Mouse (Mus musculus) activated CD4-positive, CD25-positive, alpha-beta regulatory T cell, adult 4 months (primary cell): Measurements from ENCODE around the gene Atp11a. TPM values are rescaled to one million over a fixed set of nuclear protein-coding genes. Genes with fewer than 3 reads are reported as not detected.
A peak's percentile ranks its signal among the peaks of the same experiment; 100 is the strongest.

ENCODE experiments used
- ATAC-seq: one replicate; pipeline ENCODE4 v1.8.0; 2017
- polyA plus RNA-seq, 2 experiments: library from polyadenylated mRNA; unstranded; fragments of 100-300 nt; shearing (Covaris generic); gene quantifications; one replicate each; pipeline ENCODE4 v1.2.1; 2017

Gene Atp11a
- polyA plus RNA-seq = 1 to 10 TPM; 4.4 to 5.2 TPM

DNA sequence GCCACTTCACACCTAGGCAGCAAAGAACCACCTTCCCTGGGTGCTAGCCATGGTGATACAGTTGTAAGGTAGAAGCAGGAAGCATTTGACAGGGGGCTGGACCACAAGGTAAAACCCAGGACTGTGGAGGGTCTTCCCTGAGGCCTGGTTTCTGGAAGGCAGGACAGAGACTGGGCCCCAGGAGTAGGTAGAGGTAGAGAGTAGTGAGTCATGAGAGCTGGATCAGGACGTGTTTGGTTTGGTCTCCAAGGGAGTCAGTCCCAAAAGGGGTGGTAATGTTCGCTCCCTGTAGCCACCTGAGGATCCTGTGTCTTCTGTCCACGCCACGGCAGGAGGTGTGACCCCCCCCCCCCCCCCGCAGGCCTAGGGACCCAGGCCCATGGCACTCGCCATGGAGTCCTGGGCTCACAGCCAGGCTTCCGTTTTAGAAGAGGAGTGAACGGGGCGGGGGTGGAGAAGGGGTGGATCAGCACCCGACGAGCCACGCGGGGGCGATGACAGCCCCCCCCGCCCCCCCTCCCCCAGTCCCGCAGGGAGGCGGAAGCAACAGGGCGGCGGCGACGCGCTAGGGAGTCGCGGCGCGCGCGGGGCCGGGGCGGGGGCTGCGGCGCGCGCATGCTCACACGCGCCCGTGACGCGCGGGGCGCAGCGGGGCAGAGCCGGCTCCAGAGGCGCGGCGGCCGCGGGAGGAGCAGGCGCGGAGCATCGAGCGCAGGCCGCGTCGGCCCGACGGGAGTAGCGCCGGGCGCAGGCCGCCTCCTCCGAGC lies at the start of gene Atp11a:
TSS of gene Atp11a (plus strand) at position 624 of the 767 bp plus-strand sequence.
- peak; percentile 74 for ATAC-seq

GRCm38 (mm10) chr8:12711623-12712022 lies 45.2 kb upstream of the Atp11a start:
- ATAC-seq = no peak

GRCm38 (mm10) chr8:12715861-12716585 lies 40.8 kb upstream of the Atp11a start:
- no peak for ATAC-seq

GRCm38 (mm10) chr8:12719091-12719490 lies 37.7 kb upstream of the Atp11a start:
- ATAC-seq = no peak

GRCm38 (mm10) chr8:12728644-12729043 lies 28.2 kb upstream of the Atp11a start:
- no peak for ATAC-seq

- ATAC-seq = no peak
Observed at GRCm38 (mm10) chr8:12730780-12731179, 26.0 kb upstream of the Atp11a start.

GRCm38 (mm10) chr8:12732431-12732830 lies 24.4 kb upstream of the Atp11a start:
- no peak for ATAC-seq

GRCm38 (mm10) chr8:12739113-12739512 lies 17.7 kb upstream of the Atp11a start:
- no peak for ATAC-seq

GRCm38 (mm10) chr8:12743390-12743789 lies 13.4 kb upstream of the Atp11a start:
- no peak for ATAC-seq

GRCm38 (mm10) chr8:12748183-12748582 lies 8.6 kb upstream of the Atp11a start:
- no peak for ATAC-seq

GRCm38 (mm10) chr8:12749116-12749515 lies 7.7 kb upstream of the Atp11a start:
- no peak for ATAC-seq

DNA sequence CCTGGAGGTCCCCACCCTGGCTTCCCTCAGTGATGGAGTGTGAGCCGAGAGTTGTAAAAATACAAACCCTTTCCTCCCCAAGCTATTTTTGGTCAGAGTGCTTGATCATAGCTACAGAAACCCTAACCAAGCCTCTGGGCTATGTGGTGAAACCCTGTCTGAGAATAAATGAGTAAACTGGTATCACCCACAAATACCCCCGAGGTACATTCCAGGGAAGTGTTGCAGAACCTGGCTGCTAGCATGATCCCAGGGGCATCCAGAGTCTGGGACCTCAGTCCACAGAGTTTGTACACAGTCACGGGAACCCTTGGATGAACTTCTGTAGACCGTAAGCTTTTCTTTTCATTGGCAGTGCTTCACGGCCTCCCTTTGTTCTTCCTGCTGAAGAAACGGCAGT lies 3.8 kb upstream of the Atp11a start:
- no peak for ATAC-seq

DNA sequence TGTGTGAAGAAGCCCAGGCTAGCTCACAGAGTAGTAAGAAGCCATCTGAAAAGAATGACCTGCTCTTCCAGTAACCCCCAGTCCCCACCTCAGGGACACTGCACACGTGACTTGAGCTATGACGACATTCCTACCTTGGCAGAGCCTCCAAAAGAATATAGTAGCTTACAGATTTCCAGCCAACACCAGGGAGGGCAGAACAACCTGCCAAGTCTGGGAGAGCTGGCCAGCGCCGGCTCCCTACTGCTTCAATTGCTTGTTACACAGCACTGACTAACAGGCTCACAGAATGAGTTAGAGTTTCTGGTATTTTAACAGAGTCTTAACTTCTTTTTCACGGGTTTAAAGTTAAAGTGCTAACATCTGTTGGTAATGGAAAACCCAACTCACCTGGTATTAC lies 2.7 kb upstream of the Atp11a start:
- ATAC-seq = no peak

DNA sequence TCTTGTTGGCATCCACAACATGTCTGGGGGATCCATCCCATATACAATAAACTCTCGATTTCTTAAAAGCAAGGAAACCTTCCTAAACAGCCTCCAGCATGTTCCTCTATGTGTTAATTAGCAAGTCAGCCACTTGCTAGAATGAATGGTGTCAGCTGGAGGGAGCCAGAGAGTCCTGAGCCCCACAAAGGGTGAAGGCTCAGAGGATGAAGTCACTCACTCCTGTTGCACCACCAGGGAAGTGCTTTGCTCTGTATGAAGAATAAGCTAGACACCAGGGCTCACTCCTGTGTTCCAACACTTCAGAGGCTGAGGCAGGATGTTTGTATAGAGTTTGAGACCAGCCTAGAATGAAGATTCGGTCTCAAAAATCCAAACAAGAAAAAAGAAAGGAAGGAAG lies 1.5 kb upstream of the Atp11a start:
- ATAC-seq = no peak

- no peak for ATAC-seq
Observed at GRCm38 (mm10) chr8:12755826-12756225, 988 bp upstream of the Atp11a start.

- peak; percentile 14 for ATAC-seq
Observed at GRCm38 (mm10) chr8:12757231-12757940, 572 bp downstream of the Atp11a start.

DNA sequence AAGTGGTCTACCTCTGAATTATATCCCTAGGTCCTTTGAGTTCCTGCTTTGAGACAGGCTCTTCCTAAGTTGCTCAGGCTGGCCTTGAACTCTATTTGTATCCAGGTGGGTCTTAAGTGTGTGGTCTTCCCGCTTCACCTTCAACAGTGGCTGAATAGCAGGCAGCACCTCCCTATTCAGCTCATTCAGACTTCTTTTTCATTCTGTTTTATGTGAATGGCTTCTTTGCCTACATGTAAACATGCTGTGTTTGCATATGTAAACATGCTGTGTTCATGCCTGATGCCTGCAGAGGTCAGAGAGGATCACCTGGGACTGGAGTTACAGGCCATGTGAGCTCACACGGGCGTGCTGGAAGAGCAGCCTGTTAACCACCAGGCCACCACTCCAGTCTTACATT lies 3.1 kb downstream of the Atp11a start:
- no peak for ATAC-seq

GRCm38 (mm10) chr8:12761873-12762272 lies 5.1 kb downstream of the Atp11a start:
- ATAC-seq = no peak

DNA sequence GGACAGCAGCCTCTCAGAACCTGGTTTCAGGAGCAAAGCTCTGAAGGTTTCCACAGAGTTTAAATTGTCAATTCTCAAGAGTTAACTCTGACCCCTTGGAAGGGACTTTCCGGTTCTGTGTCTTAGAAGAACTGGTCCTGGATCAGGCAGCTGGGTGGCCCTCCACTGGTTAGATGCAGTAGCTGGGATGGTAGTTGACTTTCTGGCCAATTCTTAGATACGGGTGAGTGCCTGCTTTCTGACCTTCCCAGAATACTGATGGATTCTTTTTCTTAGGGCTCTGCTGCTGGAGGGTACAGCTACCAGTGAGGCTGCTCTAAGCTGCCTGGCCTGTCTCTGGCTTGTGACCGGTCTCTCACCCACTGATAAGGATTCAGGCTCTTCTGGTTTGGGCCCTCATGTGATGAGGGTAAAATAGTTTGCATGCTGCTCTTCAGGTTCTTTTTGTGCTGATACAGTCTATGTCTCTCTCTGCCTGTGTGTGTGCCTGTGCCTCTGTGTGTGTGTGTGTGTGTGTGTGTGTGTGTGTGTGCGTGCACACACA lies 6.8 kb downstream of the Atp11a start:
- no peak for ATAC-seq

DNA sequence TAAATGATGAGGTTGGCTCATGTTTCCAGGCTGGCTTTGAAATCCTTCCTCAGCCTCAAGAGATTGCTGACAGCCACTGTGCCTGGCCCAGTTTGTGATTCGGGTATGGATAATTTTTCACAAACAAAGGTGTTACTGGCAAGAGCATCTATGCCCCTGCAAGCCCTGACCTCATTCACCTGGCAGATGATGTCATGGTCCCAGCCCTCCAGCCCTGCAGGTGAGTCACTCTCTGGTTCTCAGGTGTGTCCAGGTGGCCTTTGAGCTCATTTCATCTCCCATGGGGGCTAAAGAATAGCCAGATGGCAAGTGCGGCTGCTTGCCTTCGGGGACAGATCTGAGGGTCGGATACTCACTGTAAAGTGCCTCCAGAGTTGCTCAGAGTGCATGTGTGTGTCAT lies 8.2 kb downstream of the Atp11a start:
- no peak for ATAC-seq

DNA sequence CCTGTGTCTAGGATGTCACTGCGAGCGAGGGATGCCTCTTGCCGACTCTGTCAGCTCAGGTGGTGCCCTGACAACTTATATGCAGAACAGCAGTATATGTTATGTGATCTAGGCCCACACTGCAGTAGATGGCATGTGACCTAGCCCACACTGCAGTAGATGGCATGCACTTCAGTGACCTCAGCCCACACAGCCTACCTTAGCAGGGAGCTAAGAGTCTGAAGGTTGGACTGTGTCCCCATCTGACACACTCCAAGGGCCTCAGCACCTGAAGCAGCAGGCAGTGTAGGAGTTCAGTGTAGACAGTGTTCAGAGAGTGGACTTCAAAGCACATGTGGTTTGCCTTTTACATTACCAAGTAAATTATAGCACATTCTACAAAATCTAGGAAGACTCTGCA lies 10.4 kb downstream of the Atp11a start:
- ATAC-seq = no peak

- no peak for ATAC-seq
Observed at GRCm38 (mm10) chr8:12768747-12769146, 11.9 kb downstream of the Atp11a start.

DNA sequence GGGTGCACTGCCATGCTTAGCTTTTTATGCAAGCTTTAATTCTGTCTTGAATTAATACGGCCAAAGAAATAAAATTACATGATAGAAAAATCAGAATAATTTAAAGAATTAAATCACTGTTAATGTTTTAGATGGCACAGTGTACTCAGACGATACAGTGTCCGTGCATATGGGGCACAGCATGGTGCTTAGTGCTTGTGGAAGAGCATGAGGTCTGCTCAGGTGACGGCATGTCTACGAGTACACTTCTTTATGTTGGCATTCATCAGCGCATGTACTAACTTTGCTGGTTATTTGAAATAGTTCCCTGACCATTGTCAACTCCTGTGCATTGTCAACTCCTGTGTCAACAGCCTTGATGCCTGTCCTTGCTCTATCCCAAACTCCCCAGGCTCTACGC lies 12.5 kb downstream of the Atp11a start:
- ATAC-seq = no peak
